Mouse (Mus musculus) heart, adult 2 months (tissue): ENCODE results near the gene Dnal1.

Source experiments
- CTCF ChIP-seq: fragments of 200-600 bp; IDR thresholded peaks from 2 replicates; pipeline ENCODE4 v1.8.1; 2022; ENCODE audit warnings: antibody characterized with exemption, mild to moderate bottlenecking, moderate library complexity
- EP300 ChIP-seq: fragments of 200-500 bp; IDR thresholded peaks from 2 replicates; pipeline ENCODE4 v1.6.1; 2011; ENCODE audit warnings: low read depth, low read length, control low read depth; ENCODE audit not compliant: insufficient read depth
- POLR2A ChIP-seq: fragments of 200-500 bp; IDR thresholded peaks from 2 replicates; pipeline ENCODE4 v1.6.1; 2011; ENCODE audit warnings: mild to moderate bottlenecking, low read depth, low read length, control low read depth; ENCODE audit not compliant: insufficient read depth

DNA sequence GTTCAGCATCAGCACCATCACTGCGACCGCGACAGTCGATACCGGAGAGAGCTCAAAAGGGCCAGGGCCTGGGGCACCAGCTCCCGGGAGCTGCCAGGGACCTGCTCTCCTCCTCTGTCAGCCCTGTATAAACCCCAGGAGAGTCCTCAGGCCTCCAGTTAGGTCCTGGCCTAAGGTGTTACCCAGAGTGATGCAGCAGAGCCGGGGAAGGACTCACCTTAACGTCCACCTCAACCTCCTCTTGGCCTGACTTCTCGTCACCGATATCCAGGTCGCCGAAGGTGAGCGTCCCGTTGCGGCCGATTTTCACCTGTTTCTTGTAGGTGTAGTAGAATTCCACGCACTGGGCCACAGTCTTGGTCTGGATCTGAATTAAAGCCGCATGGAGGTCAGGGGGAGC is 42.0 kb downstream of the Dnal1 start:
- no peak for TF ChIP-seq CTCF
- TF ChIP-seq EP300, result no peak
- TF ChIP-seq POLR2A, result no peak
